Mouse (Mus musculus): ENCODE measurements at regions not wholly inside any gene's neighbourhood (a gene's known extent, or its start where the extent isn't known, plus 50 kb on each side); places are given as distances from the start of the nearest gene placed in this dataset.

GRCm38 (mm10) chr5:119388841-119389240, 281.6 kb upstream of the Tbx3 start:
- no peak for DNase-seq (ENCODE audit: low spot score in 2 of 2)

- DNase-seq (ENCODE audit: low spot score in 2 of 2): no peak
Measured at GRCm38 (mm10) chr5:119389384-119389783, 281.1 kb upstream of the Tbx3 start.

GRCm38 (mm10) chr5:119389857-119390256, 280.6 kb upstream of the Tbx3 start:
- no peak for DNase-seq (ENCODE audit: low spot score in 2 of 2)

GRCm38 (mm10) chr5:119398475-119398874, 272.0 kb upstream of the Tbx3 start:
- DNase-seq (ENCODE audit: low spot score in 2 of 2): no peak

GRCm38 (mm10) chr5:119400223-119400935, 270.1 kb upstream of the Tbx3 start:
- no peak for DNase-seq (ENCODE audit: low spot score in 2 of 2)

GRCm38 (mm10) chr5:119401915-119402314, 268.6 kb upstream of the Tbx3 start:
- DNase-seq (ENCODE audit: low spot score in 2 of 2): no peak

- no peak for DNase-seq (ENCODE audit: low spot score in 2 of 2)
Measured at GRCm38 (mm10) chr5:119402651-119403050, 267.8 kb upstream of the Tbx3 start.

- no peak for DNase-seq (ENCODE audit: low spot score in 2 of 2)
Measured at GRCm38 (mm10) chr5:119410966-119411365, 259.5 kb upstream of the Tbx3 start.

GRCm38 (mm10) chr5:119415835-119416234, 254.6 kb upstream of the Tbx3 start:
- DNase-seq (ENCODE audit: low spot score in 2 of 2): no peak

- no peak for DNase-seq (ENCODE audit: low spot score in 2 of 2)
Measured at GRCm38 (mm10) chr5:119418486-119418885, 252.0 kb upstream of the Tbx3 start.

- DNase-seq (ENCODE audit: low spot score in 2 of 2): peak; percentile 6 to 60
Measured at GRCm38 (mm10) chr5:119427511-119428019, 242.9 kb upstream of the Tbx3 start.

- no peak for DNase-seq (ENCODE audit: low spot score in 2 of 2)
Measured at GRCm38 (mm10) chr5:119431271-119431756, 239.2 kb upstream of the Tbx3 start.

- DNase-seq (ENCODE audit: low spot score in 2 of 2): no peak
Measured at GRCm38 (mm10) chr5:119434572-119434971, 235.9 kb upstream of the Tbx3 start.

- no peak for DNase-seq (ENCODE audit: low spot score in 2 of 2)
Measured at GRCm38 (mm10) chr5:119448494-119448893, 222.0 kb upstream of the Tbx3 start.

GRCm38 (mm10) chr5:119449166-119449565, 221.3 kb upstream of the Tbx3 start:
- DNase-seq (ENCODE audit: low spot score in 2 of 2): no peak

GRCm38 (mm10) chr5:119459751-119460150, 210.7 kb upstream of the Tbx3 start:
- no peak for DNase-seq (ENCODE audit: low spot score in 2 of 2)

GRCm38 (mm10) chr5:119462659-119463530, 207.6 kb upstream of the Tbx3 start:
- no peak for DNase-seq (ENCODE audit: low spot score in 2 of 2)

GRCm38 (mm10) chr5:119464553-119464952, 205.9 kb upstream of the Tbx3 start:
- no peak for DNase-seq (ENCODE audit: low spot score in 2 of 2)

- no peak for DNase-seq (ENCODE audit: low spot score in 2 of 2)
Measured at GRCm38 (mm10) chr5:119467346-119468085, 203.0 kb upstream of the Tbx3 start.

GRCm38 (mm10) chr5:119477926-119478325, 192.5 kb upstream of the Tbx3 start:
- DNase-seq (ENCODE audit: low spot score in 2 of 2): no peak

- DNase-seq (ENCODE audit: low spot score in 2 of 2): no peak
Measured at GRCm38 (mm10) chr5:119478331-119478730, 192.1 kb upstream of the Tbx3 start.

Measured in urinary bladder, adult 18-20 months (tissue).